Mouse (Mus musculus): ENCODE measurements at regions not wholly inside any gene's neighbourhood (a gene's known extent, or its start where the extent isn't known, plus 50 kb on each side); places are given as distances from the start of the nearest gene placed in this dataset.
"Not testable (repeated sequence)": the region's sequence is repeated elsewhere in the genome, so short reads cannot be mapped to it uniquely, and the experiment has no call there.

- WGBS = 74% methylated on average over 3 of the region's 3 CpGs
These were observed 235.4 kb upstream of the Jarid2 start for GRCm38 (mm10) chr13:44493884-44494283.

GRCm38 (mm10) chr13:44495450-44495849, 233.8 kb upstream of the Jarid2 start:
- Histone ChIP-seq H3K4me2 (ENCODE audit: low read length) (no peak overlapping the region), H3K9ac (ENCODE audit: low read depth, low read length) (no peak overlapping the region), H3K4me1 (ENCODE audit: control insufficient read depth, insufficient read depth, low read depth, low read length) (peaks cover 4% of the 10 kb centered on the region; the same call in 1 of the 2 replicates), H3K4me3 (ENCODE audit: low read length) (no peak overlapping the region), H3K27ac (ENCODE audit: low read depth, low read length) (no peak overlapping the region), H3K27me3 (replicated peaks; ENCODE audit: control insufficient read depth, insufficient read depth, low read length) (no peaks in the 10 kb centered on the region), H3K36me3 (ENCODE audit: control insufficient read depth, insufficient read depth, low read length) (no peaks in the 10 kb centered on the region), H3K9me3 (ENCODE audit: control insufficient read depth, low read length) (no peaks in the 10 kb centered on the region)
- WGBS = 85% methylated on average over 10 of the region's 10 CpGs
- no peak for ATAC-seq

More at GRCm38 (mm10) chr13:44493884-44494283, 235.4 kb upstream of the Jarid2 start:
- Histone ChIP-seq H3K27me3 (replicated peaks; ENCODE audit: control insufficient read depth, insufficient read depth, low read length) (no peaks in the 10 kb centered on the region), H3K9ac (ENCODE audit: low read depth, low read length) (no peak overlapping the region), H3K27ac (ENCODE audit: low read depth, low read length) (no peak overlapping the region), H3K4me3 (ENCODE audit: low read length) (no peak overlapping the region), H3K36me3 (ENCODE audit: control insufficient read depth, insufficient read depth, low read length) (no peaks in the 10 kb centered on the region), H3K4me2 (ENCODE audit: low read length) (no peak overlapping the region), H3K9me3 (ENCODE audit: control insufficient read depth, low read length) (no peaks in the 10 kb centered on the region), H3K4me1 (ENCODE audit: control insufficient read depth, insufficient read depth, low read depth, low read length) (peaks cover 4% of the 10 kb centered on the region; the same call in 1 of the 2 replicates)
- no peak for ATAC-seq

- no peaks in the 10 kb centered on the region for H3K27me3 ChIP-seq (replicated peaks; ENCODE audit: control insufficient read depth, insufficient read depth, low read length)
- no peak overlapping the region for H3K4me2 ChIP-seq (ENCODE audit: low read length)
- H3K4me1 ChIP-seq (ENCODE audit: control insufficient read depth, insufficient read depth, low read depth, low read length) = peaks cover 4% of the 10 kb centered on the region; the same call in 1 of the 2 replicates
- H3K4me3 ChIP-seq (ENCODE audit: low read length) = no peak overlapping the region
- 51% methylated on average over 9 of the region's 9 CpGs for WGBS
- H3K9me3 ChIP-seq (ENCODE audit: control insufficient read depth, low read length) = no peaks in the 10 kb centered on the region
- no peak overlapping the region for H3K9ac ChIP-seq (ENCODE audit: low read depth, low read length)
- H3K36me3 ChIP-seq (ENCODE audit: control insufficient read depth, insufficient read depth, low read length) = no peaks in the 10 kb centered on the region
- no peak overlapping the region for H3K27ac ChIP-seq (ENCODE audit: low read depth, low read length)
- no peak for ATAC-seq
These were observed 232.7 kb upstream of the Jarid2 start for GRCm38 (mm10) chr13:44496596-44496995.

GRCm38 (mm10) chr13:44500896-44501295, 228.4 kb upstream of the Jarid2 start:
- ATAC-seq; H3K9ac ChIP-seq (ENCODE audit: low read depth, low read length): not testable (repeated sequence)
- 87% methylated on average over 5 of the region's 5 CpGs for WGBS

GRCm38 (mm10) chr13:44501777-44502321, 227.4 kb upstream of the Jarid2 start:
- Histone ChIP-seq H3K4me2 (ENCODE audit: low read length) (no peak overlapping the region), H3K4me3 (ENCODE audit: low read length) (no peak overlapping the region), H3K27ac (ENCODE audit: low read depth, low read length) (no peak overlapping the region), H3K36me3 (ENCODE audit: control insufficient read depth, insufficient read depth, low read length) (no peaks in the 10 kb centered on the region), H3K9ac (ENCODE audit: low read depth, low read length) (no peak overlapping the region), H3K4me1 (ENCODE audit: control insufficient read depth, insufficient read depth, low read depth, low read length) (no peaks in the 10 kb centered on the region; the same call in 1 of the 2 replicates), H3K27me3 (replicated peaks; ENCODE audit: control insufficient read depth, insufficient read depth, low read length) (no peaks in the 10 kb centered on the region), H3K9me3 (ENCODE audit: control insufficient read depth, low read length) (no peaks in the 10 kb centered on the region)
- ATAC-seq = peak; percentile 76
- WGBS = 58% methylated on average over 5 of the region's 5 CpGs

More at GRCm38 (mm10) chr13:44500896-44501295, 228.4 kb upstream of the Jarid2 start:
- not testable (repeated sequence) for H3K27ac ChIP-seq (ENCODE audit: low read depth, low read length); H3K27me3 ChIP-seq (replicated peaks; ENCODE audit: control insufficient read depth, insufficient read depth, low read length); H3K4me2 ChIP-seq (ENCODE audit: low read length); H3K4me1 ChIP-seq (ENCODE audit: control insufficient read depth, insufficient read depth, low read depth, low read length); H3K9me3 ChIP-seq (ENCODE audit: control insufficient read depth, low read length); H3K36me3 ChIP-seq (ENCODE audit: control insufficient read depth, insufficient read depth, low read length); H3K4me3 ChIP-seq (ENCODE audit: low read length)

GRCm38 (mm10) chr13:44502612-44503256, 226.5 kb upstream of the Jarid2 start:
- 70% methylated on average over 10 of the region's 10 CpGs for WGBS
- Histone ChIP-seq H3K27me3 (replicated peaks; ENCODE audit: control insufficient read depth, insufficient read depth, low read length) (no peaks in the 10 kb centered on the region), H3K4me2 (ENCODE audit: low read length) (no peak overlapping the region), H3K9ac (ENCODE audit: low read depth, low read length) (no peak overlapping the region), H3K36me3 (ENCODE audit: control insufficient read depth, insufficient read depth, low read length) (no peaks in the 10 kb centered on the region), H3K4me1 (ENCODE audit: control insufficient read depth, insufficient read depth, low read depth, low read length) (no peaks in the 10 kb centered on the region; the same call in 1 of the 2 replicates), H3K27ac (ENCODE audit: low read depth, low read length) (no peak overlapping the region), H3K4me3 (ENCODE audit: low read length) (no peak overlapping the region), H3K9me3 (ENCODE audit: control insufficient read depth, low read length) (no peaks in the 10 kb centered on the region)
- no peak for ATAC-seq

- Histone ChIP-seq H3K4me1 (ENCODE audit: control insufficient read depth, insufficient read depth, low read depth, low read length) (no peaks in the 10 kb centered on the region; the same call in 1 of the 2 replicates), H3K4me3 (ENCODE audit: low read length) (no peak overlapping the region), H3K4me2 (ENCODE audit: low read length) (no peak overlapping the region), H3K27ac (ENCODE audit: low read depth, low read length) (no peak overlapping the region), H3K9ac (ENCODE audit: low read depth, low read length) (no peak overlapping the region), H3K27me3 (replicated peaks; ENCODE audit: control insufficient read depth, insufficient read depth, low read length) (no peaks in the 10 kb centered on the region), H3K9me3 (ENCODE audit: control insufficient read depth, low read length) (no peaks in the 10 kb centered on the region), H3K36me3 (ENCODE audit: control insufficient read depth, insufficient read depth, low read length) (no peaks in the 10 kb centered on the region)
- no peak for ATAC-seq
- WGBS = 89% methylated on average over 15 of the region's 15 CpGs
These were observed 225.9 kb upstream of the Jarid2 start for GRCm38 (mm10) chr13:44503257-44503950.

GRCm38 (mm10) chr13:44504455-44504854, 224.8 kb upstream of the Jarid2 start:
- H3K9ac ChIP-seq (ENCODE audit: low read depth, low read length) = no peak overlapping the region
- H3K4me2 ChIP-seq (ENCODE audit: low read length) = no peak overlapping the region
- no peaks in the 10 kb centered on the region; the same call in 1 of the 2 replicates for H3K4me1 ChIP-seq (ENCODE audit: control insufficient read depth, insufficient read depth, low read depth, low read length)
- H3K36me3 ChIP-seq (ENCODE audit: control insufficient read depth, insufficient read depth, low read length) = no peaks in the 10 kb centered on the region
- ATAC-seq = no peak
- no peaks in the 10 kb centered on the region for H3K27me3 ChIP-seq (replicated peaks; ENCODE audit: control insufficient read depth, insufficient read depth, low read length)
- no peaks in the 10 kb centered on the region for H3K9me3 ChIP-seq (ENCODE audit: control insufficient read depth, low read length)
- WGBS = 89% methylated on average over 6 of the region's 6 CpGs
- H3K27ac ChIP-seq (ENCODE audit: low read depth, low read length) = no peak overlapping the region
- no peak overlapping the region for H3K4me3 ChIP-seq (ENCODE audit: low read length)

- Histone ChIP-seq H3K27me3 (replicated peaks; ENCODE audit: control insufficient read depth, insufficient read depth, low read length) (no peaks in the 10 kb centered on the region), H3K36me3 (ENCODE audit: control insufficient read depth, insufficient read depth, low read length) (no peaks in the 10 kb centered on the region), H3K4me2 (ENCODE audit: low read length) (no peak overlapping the region), H3K9ac (ENCODE audit: low read depth, low read length) (no peak overlapping the region), H3K4me1 (ENCODE audit: control insufficient read depth, insufficient read depth, low read depth, low read length) (no peaks in the 10 kb centered on the region), H3K4me3 (ENCODE audit: low read length) (no peak overlapping the region), H3K9me3 (ENCODE audit: control insufficient read depth, low read length) (no peaks in the 10 kb centered on the region), H3K27ac (ENCODE audit: low read depth, low read length) (no peak overlapping the region)
- ATAC-seq = no peak
- WGBS = 64% methylated on average over 5 of the region's 5 CpGs
These were observed 222.3 kb upstream of the Jarid2 start for GRCm38 (mm10) chr13:44506975-44507374.
